9 mouse cellular contexts compared by ENCODE assay signal in the genomic region with DNA sequence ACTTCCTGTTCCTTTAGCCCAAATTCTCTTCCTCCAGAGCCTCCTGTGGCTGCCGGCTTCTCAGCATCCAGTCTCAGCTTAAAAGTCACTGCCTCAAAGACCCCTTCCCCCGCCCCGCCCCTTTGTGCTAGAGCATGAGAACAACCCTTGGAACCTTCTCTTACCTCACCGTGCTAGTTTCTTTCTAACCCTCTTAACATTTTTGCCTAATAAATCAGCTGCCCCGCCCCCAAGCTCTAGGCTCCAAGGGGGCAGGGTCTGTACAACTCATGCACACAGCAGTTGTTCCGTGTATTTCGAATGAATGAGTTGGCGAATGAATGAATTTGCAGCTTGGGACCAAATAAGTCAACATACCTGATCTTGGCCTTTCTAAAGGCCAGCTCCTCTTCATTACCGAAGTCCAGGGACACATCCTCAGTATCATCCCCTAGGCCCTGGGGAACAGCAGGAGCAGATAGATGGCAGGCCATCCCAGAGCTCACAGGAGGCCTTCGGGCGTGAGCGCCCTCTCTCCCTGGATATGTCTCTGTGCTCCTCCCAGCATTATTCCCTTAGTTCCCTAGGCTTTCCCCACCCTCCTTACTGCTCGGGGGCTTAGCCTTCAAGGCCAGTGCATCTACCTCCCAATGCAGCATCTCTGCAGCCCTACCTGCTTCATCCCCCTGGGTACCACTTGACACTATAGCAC. TPM values are rescaled to one million over a fixed set of nuclear protein-coding genes. Genes with fewer than 3 reads are reported as not detected.
DNase-seq lines count a peak whose midpoint lies in the region; ATAC-seq lines count a peak whose summit lies in the region.
"Had no signal": no experiment of that assay in that cellular context is flagged by ENCODE, and none has a peak within 500 bp of the region (broad histone marks: within the 10 kb centered on the region; RNA-seq: fewer than 3 reads in every experiment).

No protein-coding gene starts in this region.

- no peak overlapping the region for H3K27ac ChIP-seq in limb, embryonic 15.5 days

- peak overlapping the region; percentile 47 for H3K4me3 ChIP-seq in limb, embryonic 15.5 days

- peak; percentile 50 for ATAC-seq in cerebellum, adult (ENCODE audit: insufficient number of reproducible peaks, low FRiP score, low TSS enrichment)
- peak; percentile 16; the same call in 1 of the 2 replicates for ATAC-seq in limb, embryonic 15.5 days (ENCODE audit: insufficient number of reproducible peaks, low FRiP score, low TSS enrichment, low read depth)

- H3K27me3 ChIP-seq in limb, embryonic 15.5 days, result no peaks in the 10 kb centered on the region

- H3K9ac ChIP-seq in limb, embryonic 15.5 days, result peak overlapping the region; percentile 28

- H3K36me3 ChIP-seq in limb, embryonic 15.5 days, result no peaks in the 10 kb centered on the region

- 20% methylated on average over 13 of the region's 13 CpGs for WGBS in limb, embryonic 15.5 days

- peak overlapping the region; percentile 62 for H3K4me2 ChIP-seq in limb, embryonic 15.5 days

- no peak for DNase-seq in cerebellum, postnatal 14 days
- DNase-seq in retina, adult 2 months (ENCODE audit: low read depth, low spot score), result peak; percentile 9
- no peak for DNase-seq in retina, embryonic 14.5 days (ENCODE audit: low spot score)
- DNase-seq in thymus, postnatal 10 days (ENCODE audit: low spot score in 2 of 2), result no peak
- DNase-seq in spleen, postnatal 36 days (ENCODE audit: low spot score in 2 of 2), result no peak
- no peak for DNase-seq in adrenal gland, postnatal 36 days

- no peaks in the 10 kb centered on the region for H3K9me3 ChIP-seq in limb, embryonic 15.5 days

- peaks cover 19% of the 10 kb centered on the region for H3K4me1 ChIP-seq in limb, embryonic 15.5 days

RNA-seq across cellular contexts. Expression of gene Tvp23a, which starts 0.4 kb away (rescaled TPM):
- polyA plus RNA-seq in limb, embryonic 15.5 days (2015; fragmentation: Nextera tagmentation; extraction: Ambion mirVana), result 10.6 and 12.1 TPM in 2 replicates
- total RNA-seq in adrenal gland, postnatal 36 days (2021), result 1 to 10 TPM; 1.2 to 1.6 TPM

RNA-seq across cellular contexts. Expression of gene Ciita, which starts 33.1 kb away (rescaled TPM):
- 0.26 and 0.37 TPM in 2 replicates for polyA plus RNA-seq in limb, embryonic 15.5 days (2015; fragmentation: Nextera tagmentation; extraction: Ambion mirVana)
- total RNA-seq in adrenal gland, postnatal 36 days (2021), result 1 to 10 TPM; 1.7 TPM

RNA-seq across cellular contexts. Expression of gene Nubp1, which starts 35.0 kb away (rescaled TPM):
- 44.1 and 46.1 TPM in 2 replicates for polyA plus RNA-seq in limb, embryonic 15.5 days (2015; fragmentation: Nextera tagmentation; extraction: Ambion mirVana)
- total RNA-seq in adrenal gland, postnatal 36 days (2021), result 10 to 100 TPM; 27.3 to 29.6 TPM

RNA-seq across cellular contexts. Expression of gene Tekt5, which starts 51.4 kb away (rescaled TPM):
- polyA plus RNA-seq in limb, embryonic 15.5 days (2015; fragmentation: Nextera tagmentation; extraction: Ambion mirVana), result 1.6 and 2.7 TPM in 2 replicates
- not detected for total RNA-seq in adrenal gland, postnatal 36 days (2021)
- total RNA-seq: common myeloid progenitor, adult 5-6 weeks had no signal
